Mouse (Mus musculus) G1E (cell line): ENCODE results near the gene Radil. TPM values are rescaled to one million over a fixed set of nuclear protein-coding genes. Genes with fewer than 3 reads are reported as not detected.

Source experiments
- ATAC-seq: 2 replicates; pipeline ENCODE4 v1.8.0; 2016; ENCODE audit warnings: mild to moderate bottlenecking; ENCODE audit not compliant: insufficient number of reproducible peaks, poor library complexity, low FRiP score, severe bottlenecking; ENCODE audit errors: extremely low read depth
- DNase-seq: peaks from one replicate; pipeline ENCODE4 v3.0.0; 2012; ENCODE audit warnings: low spot score
- H3K27me3 ChIP-seq: 2 replicates; pipeline ENCODE4 v1.6.1; 2012; ENCODE audit warnings: mild to moderate bottlenecking, low read length, inconsistent platforms; ENCODE audit not compliant: insufficient read depth
- H3K36me3 ChIP-seq: replicated peaks from 2 replicates; pipeline ENCODE3; 2012; ENCODE audit warnings: mild to moderate bottlenecking, inconsistent platforms
- H3K4me1 ChIP-seq: 2 replicates; pipeline ENCODE4 v1.6.1; 2012; ENCODE audit warnings: low read depth, low read length, inconsistent platforms, mixed read lengths; ENCODE audit not compliant: insufficient read depth
- H3K4me3 ChIP-seq: 2 replicates; pipeline ENCODE4 v1.5.1; 2012; ENCODE audit warnings: low read depth, mild to moderate bottlenecking, inconsistent platforms, low read length, moderate library complexity, mixed read lengths
- H3K9me3 ChIP-seq: replicated peaks from 2 replicates; pipeline ENCODE4 v1.6.1; 2012; ENCODE audit warnings: inconsistent platforms
- CTCF ChIP-seq: IDR thresholded peaks from 2 replicates; pipeline ENCODE4 v1.5.1; 2012; ENCODE audit warnings: low read depth, low read length, inconsistent platforms, mixed read lengths
- GATA1 ChIP-seq: IDR thresholded peaks from 2 replicates; pipeline ENCODE4 v1.6.1; 2012; ENCODE audit warnings: borderline replicate concordance, low read length, inconsistent platforms, mixed read lengths
- GATA2 ChIP-seq: IDR thresholded peaks from 2 replicates; pipeline ENCODE4 v1.6.1; 2012; ENCODE audit warnings: low read depth, low read length, inconsistent platforms, borderline replicate concordance
- POLR2AphosphoS5 ChIP-seq: IDR thresholded peaks from 2 replicates; pipeline ENCODE4 v1.6.1; 2012; ENCODE audit warnings: low read depth, low read length, inconsistent platforms; ENCODE audit not compliant: insufficient replicate concordance
- TAL1 ChIP-seq: conservative IDR thresholded peaks from 2 replicates; pipeline ENCODE4 v1.6.1; 2012; ENCODE audit warnings: low read depth, low read length, inconsistent platforms, mixed read lengths
- polyA plus RNA-seq: library from polyadenylated mRNA; stranded (reverse); fragments of >175 nt; gene quantifications from 2 replicates; pipeline ENCODE4 v1.2.3, GENCODE M21; 2012
- total RNA-seq, 2 experiments: library from RNA; stranded (forward) in 1 of 2; stranded (reverse) in 1 of 2; fragments of 200-1000 nt in 1 of 2; fragments of >200 nt in 1 of 2; fragmentation: Nextera tagmentation in 1 of 2; gene quantifications; 2 replicates each; pipeline ENCODE4 v1.2.3; 2014 to 2017

Radil gene
- total and polyA plus RNA-seq, 3 experiments, result 0.38 TPM; not detected in 2

GRCm38 (mm10) chr5:142458791-142459557, 91.9 kb downstream of the Radil start:
- H3K4me3 ChIP-seq, result no peak overlapping the region

GRCm38 (mm10) chr5:142457345-142457744, 93.6 kb downstream of the Radil start:
- Histone ChIP-seq H3K4me3 (no peak overlapping the region), H3K36me3 (peaks cover 92% of the 10 kb centered on the region), H3K27me3 (no peaks in the 10 kb centered on the region), H3K9me3 (peaks cover 5% of the 10 kb centered on the region), H3K4me1 (peaks cover 11% of the 10 kb centered on the region)
- no peak for TF ChIP-seq POLR2AphosphoS5
- TF ChIP-seq CTCF, result no peak
- TF ChIP-seq TAL1, result no peak
- no peak for TF ChIP-seq GATA2
- no peak for TF ChIP-seq GATA1
- ATAC-seq (no peak), DNase-seq (no peak)

More at GRCm38 (mm10) chr5:142458791-142459557, 91.9 kb downstream of the Radil start:
- H3K27me3 ChIP-seq, result no peaks in the 10 kb centered on the region
- DNase-seq (no peak), ATAC-seq (no peak)
- H3K4me1 ChIP-seq, result peaks cover 21% of the 10 kb centered on the region
- H3K36me3 ChIP-seq, result peaks cover 82% of the 10 kb centered on the region
- H3K9me3 ChIP-seq, result peaks cover 6% of the 10 kb centered on the region
- no peak for TF ChIP-seq POLR2AphosphoS5
- TF ChIP-seq GATA1, result no peak
- TF ChIP-seq TAL1, result no peak
- no peak for TF ChIP-seq GATA2
- no peak for TF ChIP-seq CTCF

DNA sequence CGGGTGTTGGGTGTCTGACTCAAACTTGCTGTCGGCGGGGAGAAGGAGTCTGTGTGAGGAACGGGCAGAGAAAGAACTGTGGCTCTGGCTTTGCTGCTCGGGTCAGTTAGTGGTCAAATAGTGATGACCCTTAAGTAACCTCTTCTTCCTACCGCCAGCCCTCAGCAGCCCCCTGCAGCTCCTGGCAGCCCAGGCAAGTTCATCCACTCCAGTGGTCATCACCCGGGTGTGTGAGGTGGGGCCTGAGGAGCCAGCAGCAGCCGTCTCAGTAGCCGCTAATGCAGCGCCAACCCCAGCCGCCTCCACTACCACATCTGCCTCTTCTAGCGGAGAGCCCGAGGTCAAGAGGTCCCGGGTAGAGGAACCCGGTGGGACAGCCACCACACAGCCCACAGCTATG, 94.6 kb downstream of the Radil start:
- Histone ChIP-seq H3K4me1 (peaks cover 17% of the 10 kb centered on the region), H3K36me3 (peaks cover 95% of the 10 kb centered on the region), H3K9me3 (no peaks in the 10 kb centered on the region), H3K27me3 (no peaks in the 10 kb centered on the region), H3K4me3 (no peak overlapping the region)
- ATAC-seq, result no peak
- no peak for TF ChIP-seq POLR2AphosphoS5
- TF ChIP-seq CTCF, result no peak
- no peak for TF ChIP-seq TAL1
- no peak for TF ChIP-seq GATA2
- TF ChIP-seq GATA1, result no peak
- DNase-seq, result no peak

GRCm38 (mm10) chr5:142453742-142454141, 97.2 kb downstream of the Radil start:
- Histone ChIP-seq H3K27me3 (no peaks in the 10 kb centered on the region), H3K36me3 (peaks cover 98% of the 10 kb centered on the region), H3K4me1 (peaks cover 10% of the 10 kb centered on the region), H3K9me3 (no peaks in the 10 kb centered on the region), H3K4me3 (no peak overlapping the region)
- DNase-seq (no peak), ATAC-seq (no peak)
- no peak for TF ChIP-seq GATA1
- TF ChIP-seq TAL1, result no peak
- no peak for TF ChIP-seq CTCF
- no peak for TF ChIP-seq POLR2AphosphoS5
- TF ChIP-seq GATA2, result no peak

- no peak for TF ChIP-seq POLR2AphosphoS5
- TF ChIP-seq CTCF, result no peak
- no peak for TF ChIP-seq GATA2
- no peak for TF ChIP-seq GATA1
- no peak for TF ChIP-seq TAL1
- Histone ChIP-seq H3K4me3 (no peak overlapping the region), H3K4me1 (peaks cover 14% of the 10 kb centered on the region), H3K36me3 (peaks cover 98% of the 10 kb centered on the region), H3K27me3 (no peaks in the 10 kb centered on the region), H3K9me3 (no peaks in the 10 kb centered on the region)
- no peak for DNase-seq
- peak; percentile 18; the same call in 1 of the 2 replicates for ATAC-seq
These were observed 99.1 kb downstream of the Radil start for GRCm38 (mm10) chr5:142451759-142452158.

DNA sequence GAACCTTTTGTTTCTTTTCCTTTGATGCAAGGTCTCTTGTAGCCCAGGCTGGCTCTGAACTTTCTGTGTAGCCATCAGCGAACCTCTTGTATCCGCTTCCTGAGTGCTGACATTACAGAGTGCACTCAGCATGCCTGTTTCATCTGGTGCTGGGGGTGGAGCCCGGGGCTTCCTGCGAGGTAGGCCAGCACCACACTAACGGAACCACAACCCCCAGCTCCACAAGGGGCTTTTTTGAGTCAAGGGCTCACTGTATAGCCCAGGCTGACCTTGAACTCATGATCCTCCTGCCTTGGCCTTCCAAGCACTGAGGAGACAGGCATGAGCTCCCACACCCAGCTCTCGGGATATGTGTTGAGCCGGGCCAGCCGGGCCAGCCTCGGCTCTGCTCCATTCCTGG, 100.1 kb downstream of the Radil start:
- H3K27me3 ChIP-seq, result no peaks in the 10 kb centered on the region
- H3K4me1 ChIP-seq, result peaks cover 19% of the 10 kb centered on the region
- TF ChIP-seq POLR2AphosphoS5, result no peak
- TF ChIP-seq GATA1, result no peak
- TF ChIP-seq TAL1, result no peak
- TF ChIP-seq GATA2, result no peak
- TF ChIP-seq CTCF, result no peak
- DNase-seq (no peak), ATAC-seq (no peak)
- H3K9me3 ChIP-seq, result no peaks in the 10 kb centered on the region
- peaks cover 98% of the 10 kb centered on the region for H3K36me3 ChIP-seq
- H3K4me3 ChIP-seq, result no peak overlapping the region
